Mouse (Mus musculus): Measurements from ENCODE around the gene Kcnb1. TPM values are rescaled to one million over a fixed set of nuclear protein-coding genes. Genes with fewer than 3 reads are reported as not detected.

Kcnb1 gene
- polyA plus RNA-seq, 1 experiment, result 0.45 TPM

DNA sequence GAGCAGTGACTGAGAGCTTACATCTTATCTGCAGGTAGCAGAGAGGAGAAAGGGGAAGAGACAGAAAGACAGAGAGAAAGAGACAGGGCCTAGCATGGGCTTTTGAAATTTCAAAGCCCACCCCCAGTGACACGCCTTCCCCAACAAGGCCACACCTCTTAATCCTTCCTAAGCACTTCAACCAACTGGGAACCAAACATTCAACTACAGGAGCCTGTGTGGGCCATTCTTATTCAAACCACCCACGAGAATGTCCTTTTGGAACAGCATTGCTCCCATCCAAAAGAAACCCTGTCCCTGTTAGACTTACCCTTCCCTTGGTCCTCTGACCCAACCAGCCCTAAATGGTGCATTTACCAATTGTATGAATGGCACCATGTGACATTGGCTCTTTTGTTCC lies 113.2 kb downstream of the Kcnb1 start:
- H3K27ac ChIP-seq (ENCODE audit: control insufficient read depth, insufficient read depth, low read depth, low read length, poor library complexity), result no peak overlapping the region
- H3K4me1 ChIP-seq (ENCODE audit: control insufficient read depth, insufficient read depth, low read length), result peaks cover 2% of the 10 kb centered on the region; the same call in 1 of the 2 replicates
- TF ChIP-seq POLR2A (IDR thresholded peaks at IDR 0.05; ENCODE audit: borderline replicate concordance, control insufficient read depth, low read depth, low read length) (no peak), CTCF (IDR thresholded peaks at IDR 0.05; ENCODE audit: control insufficient read depth, insufficient read depth, low read length) (no peak)
- H3K4me3 ChIP-seq (replicated peaks; ENCODE audit: control insufficient read depth, low read depth, low read length), result no peak overlapping the region
- 72% methylated on average over 2 of the region's 2 CpGs for WGBS

DNA sequence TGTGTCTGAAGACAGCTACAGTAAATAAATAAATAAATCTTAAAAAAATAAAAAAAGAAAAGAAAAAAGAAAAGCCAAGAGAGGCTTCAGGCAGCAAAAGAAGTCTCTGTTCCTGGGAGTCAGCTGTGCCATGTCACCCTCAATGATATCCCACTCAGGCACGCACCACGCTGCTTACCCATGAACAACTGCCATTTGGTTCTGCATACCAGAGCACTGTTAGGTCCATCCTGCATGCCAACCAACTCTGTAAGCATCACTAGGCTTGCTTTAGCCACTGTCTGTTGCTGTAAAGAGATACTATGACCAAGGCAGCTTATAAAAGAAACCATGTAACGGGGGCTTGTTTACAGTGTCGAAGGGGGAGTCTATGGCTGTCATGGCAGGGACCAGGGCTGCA lies 113.6 kb downstream of the Kcnb1 start:
- no peak for TF ChIP-seq CTCF (IDR thresholded peaks at IDR 0.05; ENCODE audit: control insufficient read depth, insufficient read depth, low read length)
- no peak for TF ChIP-seq POLR2A (IDR thresholded peaks at IDR 0.05; ENCODE audit: borderline replicate concordance, control insufficient read depth, low read depth, low read length)
- H3K4me3 ChIP-seq (replicated peaks; ENCODE audit: control insufficient read depth, low read depth, low read length), result no peak overlapping the region
- WGBS, result 88% methylated on average over 4 of the region's 4 CpGs
- H3K4me1 ChIP-seq (ENCODE audit: control insufficient read depth, insufficient read depth, low read length), result peaks cover 2% of the 10 kb centered on the region; the same call in 1 of the 2 replicates
- no peak overlapping the region for H3K27ac ChIP-seq (ENCODE audit: control insufficient read depth, insufficient read depth, low read depth, low read length, poor library complexity)

DNA sequence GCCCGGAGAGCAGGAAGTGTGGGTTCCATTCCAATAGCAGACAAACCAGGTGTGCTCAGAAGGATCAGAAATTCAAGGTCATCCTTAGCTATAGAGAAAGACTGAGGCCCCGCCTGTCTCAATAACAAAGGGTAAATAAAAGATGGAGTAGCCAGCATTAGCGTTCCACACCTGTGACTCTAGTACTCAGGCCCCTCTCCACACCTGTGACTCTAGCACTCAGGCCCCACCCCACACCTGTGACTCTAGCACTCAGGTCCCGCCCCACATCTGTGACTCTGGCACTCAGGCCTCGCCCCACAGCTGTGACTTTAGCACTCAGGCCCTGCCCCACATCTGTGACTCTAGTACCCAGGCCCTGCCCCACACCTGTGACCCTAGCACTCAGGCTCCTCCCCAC lies 115.4 kb downstream of the Kcnb1 start:
- Histone ChIP-seq H3K4me3 (replicated peaks; ENCODE audit: control insufficient read depth, low read depth, low read length) (no peak overlapping the region), H3K4me1 (ENCODE audit: control insufficient read depth, insufficient read depth, low read length) (no peaks in the 10 kb centered on the region; the same call in 1 of the 2 replicates), H3K27ac (ENCODE audit: control insufficient read depth, insufficient read depth, low read depth, low read length, poor library complexity) (no peak overlapping the region)
- WGBS, result 75% methylated on average over 5 of the region's 5 CpGs
- TF ChIP-seq CTCF (IDR thresholded peaks at IDR 0.05; ENCODE audit: control insufficient read depth, insufficient read depth, low read length), result no peak
- no peak for TF ChIP-seq POLR2A (IDR thresholded peaks at IDR 0.05; ENCODE audit: borderline replicate concordance, control insufficient read depth, low read depth, low read length)

DNA sequence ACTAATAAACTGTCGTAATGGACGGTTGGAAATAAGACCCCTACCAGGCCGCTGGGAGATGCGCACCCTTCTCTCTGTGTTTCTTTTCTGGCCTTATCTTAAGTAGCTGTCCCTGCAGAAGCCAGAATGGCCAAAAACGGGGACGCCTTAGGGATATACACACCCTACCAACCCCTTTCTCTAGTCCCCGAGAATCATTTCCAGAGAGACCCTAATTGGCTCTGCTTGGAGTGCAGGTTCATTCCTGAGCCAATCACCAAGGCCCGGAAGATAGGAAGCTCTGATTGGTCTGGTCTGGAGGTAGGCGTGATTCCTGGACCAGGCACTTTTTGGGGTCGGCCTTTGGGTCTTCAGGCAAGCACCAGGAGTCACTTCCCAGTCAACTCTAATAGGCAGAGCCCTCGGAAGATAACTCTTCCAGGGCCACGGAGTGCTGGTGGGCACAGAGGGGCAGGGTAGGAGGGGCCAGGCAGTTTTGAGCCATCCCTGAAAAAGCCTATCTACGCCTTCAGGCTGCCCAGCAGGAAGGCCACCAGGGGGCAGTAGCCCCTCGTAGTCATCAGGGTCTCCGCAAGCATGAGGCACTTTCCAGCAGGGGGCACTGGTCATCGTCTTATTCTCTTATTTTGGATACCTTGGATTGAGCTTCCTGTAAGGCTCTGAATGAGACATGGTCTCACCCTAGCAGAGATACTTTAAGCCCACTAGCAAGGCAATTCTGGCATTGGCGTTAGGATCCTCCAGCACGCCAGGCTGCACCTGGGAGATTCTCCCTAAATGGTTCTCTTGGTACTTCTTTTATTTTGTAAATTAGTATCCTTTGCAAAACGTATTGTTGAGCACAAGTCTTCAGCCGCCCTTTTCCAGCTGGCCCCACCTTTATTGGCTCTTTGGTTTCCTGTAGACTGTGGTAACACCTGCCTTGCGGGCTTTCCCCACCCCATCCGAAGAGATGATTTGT lies 118.0 kb downstream of the Kcnb1 start:
- TF ChIP-seq POLR2A (IDR thresholded peaks at IDR 0.05; ENCODE audit: borderline replicate concordance, control insufficient read depth, low read depth, low read length) (0 out of 2 replicates have a peak, but pooled peaks have one; percentile 11), CTCF (IDR thresholded peaks at IDR 0.05; ENCODE audit: control insufficient read depth, insufficient read depth, low read length) (peak; percentile 100)
- H3K4me1 ChIP-seq (ENCODE audit: control insufficient read depth, insufficient read depth, low read length), result no peaks in the 10 kb centered on the region; the same call in 1 of the 2 replicates
- H3K4me3 ChIP-seq (replicated peaks; ENCODE audit: control insufficient read depth, low read depth, low read length), result peak overlapping the region; percentile 25
- no peak overlapping the region for H3K27ac ChIP-seq (ENCODE audit: control insufficient read depth, insufficient read depth, low read depth, low read length, poor library complexity)
- 7% methylated on average over 22 of the region's 22 CpGs for WGBS

DNA sequence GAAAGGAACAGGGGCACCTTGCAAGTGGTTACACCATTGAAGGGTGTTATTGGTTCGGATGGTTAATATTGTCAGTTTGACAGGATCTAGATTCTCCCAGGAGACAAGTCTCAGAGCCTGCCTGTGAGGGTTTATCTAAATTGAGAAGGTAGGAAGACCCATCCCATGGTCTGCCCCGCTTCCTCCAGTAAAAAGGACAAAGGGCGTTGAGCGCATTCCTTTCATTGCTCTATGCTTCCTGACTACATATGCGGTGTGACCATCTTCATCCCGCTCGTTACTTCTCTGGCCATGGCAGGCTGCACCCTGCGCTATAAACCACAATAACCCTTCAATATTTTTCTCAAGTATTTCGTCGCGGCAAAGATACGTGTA lies 118.7 kb downstream of the Kcnb1 start:
- WGBS, result 19% methylated on average over 12 of the region's 12 CpGs
- no peak overlapping the region for H3K27ac ChIP-seq (ENCODE audit: control insufficient read depth, insufficient read depth, low read depth, low read length, poor library complexity)
- H3K4me1 ChIP-seq (ENCODE audit: control insufficient read depth, insufficient read depth, low read length), result no peaks in the 10 kb centered on the region; the same call in 1 of the 2 replicates
- TF ChIP-seq CTCF (IDR thresholded peaks at IDR 0.05; ENCODE audit: control insufficient read depth, insufficient read depth, low read length), result no peak
- TF ChIP-seq POLR2A (IDR thresholded peaks at IDR 0.05; ENCODE audit: borderline replicate concordance, control insufficient read depth, low read depth, low read length), result no peak
- peak overlapping the region; percentile 25 for H3K4me3 ChIP-seq (replicated peaks; ENCODE audit: control insufficient read depth, low read depth, low read length)

DNA sequence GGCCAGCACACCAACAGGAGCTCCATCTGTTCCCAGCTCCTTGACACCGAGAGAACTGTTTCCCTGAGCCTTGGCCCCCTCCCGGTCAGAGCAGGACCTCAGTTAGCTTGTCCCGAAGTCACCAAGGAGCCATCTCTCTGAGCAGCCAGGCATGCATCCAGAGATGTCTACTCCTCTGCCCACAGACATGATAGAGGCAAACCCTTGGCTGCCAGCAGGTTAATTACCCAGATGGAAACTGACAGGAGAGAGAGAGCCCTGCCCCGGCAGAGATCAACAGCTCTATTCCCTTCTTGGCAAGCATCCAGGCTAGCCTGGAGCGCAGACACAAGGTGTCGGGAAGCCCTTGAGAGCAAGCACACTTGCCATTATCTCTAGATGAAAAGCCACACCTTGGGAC lies 119.6 kb downstream of the Kcnb1 start:
- Histone ChIP-seq H3K4me3 (replicated peaks; ENCODE audit: control insufficient read depth, low read depth, low read length) (no peak overlapping the region), H3K27ac (ENCODE audit: control insufficient read depth, insufficient read depth, low read depth, low read length, poor library complexity) (no peak overlapping the region), H3K4me1 (ENCODE audit: control insufficient read depth, insufficient read depth, low read length) (no peaks in the 10 kb centered on the region; the same call in 1 of the 2 replicates)
- TF ChIP-seq CTCF (IDR thresholded peaks at IDR 0.05; ENCODE audit: control insufficient read depth, insufficient read depth, low read length), result no peak
- no peak for TF ChIP-seq POLR2A (IDR thresholded peaks at IDR 0.05; ENCODE audit: borderline replicate concordance, control insufficient read depth, low read depth, low read length)
- 71% methylated on average over 6 of the region's 6 CpGs for WGBS

DNA sequence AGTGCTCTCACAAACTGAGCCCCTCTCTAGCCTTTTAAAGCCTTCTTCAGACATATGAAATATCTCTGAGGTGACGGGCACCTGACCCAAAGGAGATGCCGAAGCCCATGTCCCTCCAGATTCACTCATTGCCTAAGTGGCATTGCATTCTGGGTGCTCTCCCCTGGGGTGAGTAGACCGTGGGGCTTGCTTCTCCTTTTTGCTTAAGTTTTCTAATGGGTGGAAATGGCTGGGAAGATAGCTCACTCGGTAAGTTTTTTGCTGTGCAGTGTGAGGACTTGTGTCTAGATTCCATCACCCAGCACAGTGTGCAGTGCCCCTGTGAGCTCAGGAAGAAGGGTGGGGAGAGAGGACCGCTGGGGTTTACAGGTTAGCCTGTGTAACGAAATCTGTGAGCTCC lies 122.4 kb downstream of the Kcnb1 start:
- TF ChIP-seq CTCF (IDR thresholded peaks at IDR 0.05; ENCODE audit: control insufficient read depth, insufficient read depth, low read length), result no peak
- TF ChIP-seq POLR2A (IDR thresholded peaks at IDR 0.05; ENCODE audit: borderline replicate concordance, control insufficient read depth, low read depth, low read length), result no peak
- Histone ChIP-seq H3K4me3 (replicated peaks; ENCODE audit: control insufficient read depth, low read depth, low read length) (no peak overlapping the region), H3K27ac (ENCODE audit: control insufficient read depth, insufficient read depth, low read depth, low read length, poor library complexity) (no peak overlapping the region), H3K4me1 (ENCODE audit: control insufficient read depth, insufficient read depth, low read length) (peaks cover 4% of the 10 kb centered on the region; the same call in 1 of the 2 replicates)
- 21% methylated on average over 6 of the region's 6 CpGs for WGBS
